Mouse (Mus musculus) olfactory bulb, adult 2 months (tissue): ENCODE data around the gene Trim28. TPM values are rescaled to one million over a fixed set of nuclear protein-coding genes. Genes with fewer than 3 reads are reported as not detected.

Source experiments
- H3K27ac ChIP-seq: fragments of 200-500 bp; 2 replicates; pipeline ENCODE4 v1.5.1; 2012; ENCODE audit warnings: low read depth, low read length; ENCODE audit not compliant: insufficient read depth
- H3K4me1 ChIP-seq: fragments of 200-500 bp; 2 replicates; pipeline ENCODE4 v1.6.1; 2012; ENCODE audit warnings: low read length; ENCODE audit not compliant: control insufficient read depth, insufficient read depth
- H3K4me3 ChIP-seq: fragments of 200-500 bp; 2 replicates; pipeline ENCODE4 v1.5.1; 2012; ENCODE audit warnings: mild to moderate bottlenecking, low read depth, low read length, moderate library complexity; ENCODE audit not compliant: insufficient read depth
- CTCF ChIP-seq: fragments of 200-500 bp; IDR thresholded peaks from 2 replicates; pipeline ENCODE4 v1.5.1; 2012; ENCODE audit warnings: low read depth, mild to moderate bottlenecking, low read length, moderate library complexity; ENCODE audit not compliant: insufficient read depth
- POLR2A ChIP-seq: fragments of 200-500 bp; IDR thresholded peaks from 2 replicates; pipeline ENCODE4 v1.6.1; 2012; ENCODE audit warnings: mild to moderate bottlenecking, low read depth, low read length, moderate library complexity; ENCODE audit not compliant: insufficient read depth
- WGBS: fragments of 180-500 bp; shearing (Covaris S2); methylation state at CpG from one replicate; pipeline ENCODE4 v1.1.7; 2018; 5-methylcytosine and 5-hydroxymethylcytosine counted together
- polyA plus RNA-seq: library from polyadenylated mRNA; stranded (reverse); fragments of >200 nt; gene quantifications from 2 replicates; pipeline ENCODE4 v1.2.4, GENCODE M21; 2012; ENCODE audit warnings: low replicate concordance; ENCODE audit not compliant: missing spikeins, insufficient read depth, insufficient read length

Gene Trim28
- polyA plus RNA-seq, 1 experiment = not detected

- H3K4me3 ChIP-seq = no peak overlapping the region
- 68% methylated on average over 17 of the region's 17 CpGs for WGBS
- TF ChIP-seq CTCF (no peak), POLR2A (no peak)
- peaks cover 17% of the 10 kb centered on the region for H3K4me1 ChIP-seq
- H3K27ac ChIP-seq = no peak overlapping the region
These were observed 36.4 kb downstream of the Trim28 start for GRCm38 (mm10) chr7:13035211-13035855.

GRCm38 (mm10) chr7:13036806-13037205, 37.9 kb downstream of the Trim28 start:
- TF ChIP-seq CTCF (no peak), POLR2A (no peak)
- WGBS = 38% methylated on average over 4 of the region's 4 CpGs
- Histone ChIP-seq H3K4me1 (peaks cover 17% of the 10 kb centered on the region), H3K27ac (peak overlapping the region; percentile 60; the same call in 1 of the 2 replicates), H3K4me3 (peak overlapping the region; percentile 80)

- under 1% methylated on average over 31 of the region's 33 CpGs for WGBS
- TF ChIP-seq POLR2A (no peak), CTCF (no peak)
- H3K27ac ChIP-seq = peak overlapping the region; percentile 60
- H3K4me3 ChIP-seq = peak overlapping the region; percentile 80
- H3K4me1 ChIP-seq = peaks cover 17% of the 10 kb centered on the region
These were observed 38.5 kb downstream of the Trim28 start for GRCm38 (mm10) chr7:13037366-13037765.

GRCm38 (mm10) chr7:13037901-13038555, 39.1 kb downstream of the Trim28 start, which contains the start of gene Ube2m:
Ube2m (minus strand) TSS chr7:13038275.
- TF ChIP-seq POLR2A = peak; percentile 96
- no peak for TF ChIP-seq CTCF
- WGBS = 1% methylated on average over 65 of the region's 65 CpGs
- Histone ChIP-seq H3K4me3 (peak within 1 kb of the TSS; percentile 80), H3K4me1 (peaks cover 17% of the 10 kb centered on the region), H3K27ac (peak within 1 kb of the TSS; percentile 98)

- no peak for TF ChIP-seq POLR2A
- Histone ChIP-seq H3K27ac (peak overlapping the region; percentile 87), H3K4me3 (peak overlapping the region; percentile 80), H3K4me1 (peaks cover 23% of the 10 kb centered on the region)
- 11% methylated on average over 15 of the region's 15 CpGs for WGBS
These were observed 39.8 kb downstream of the Trim28 start for GRCm38 (mm10) chr7:13038621-13039169.

- peak overlapping the region; percentile 80; the same call in 1 of the 2 replicates for H3K4me3 ChIP-seq
- H3K4me1 ChIP-seq = peaks cover 26% of the 10 kb centered on the region
- TF ChIP-seq POLR2A (no peak), CTCF (no peak)
- 54% methylated on average over 1 of the region's 1 CpGs for WGBS
- no peak overlapping the region for H3K27ac ChIP-seq
These were observed 40.3 kb downstream of the Trim28 start for GRCm38 (mm10) chr7:13039181-13039580.

- H3K27ac ChIP-seq = no peak overlapping the region
- no peak overlapping the region for H3K4me3 ChIP-seq
- TF ChIP-seq CTCF = no peak
- TF ChIP-seq POLR2A = no peak
- 84% methylated on average over 1 of the region's 1 CpGs for WGBS
- peaks cover 19% of the 10 kb centered on the region for H3K4me1 ChIP-seq
These were observed 42.3 kb downstream of the Trim28 start for GRCm38 (mm10) chr7:13041256-13041655.

- TF ChIP-seq POLR2A = no peak
- no peak for TF ChIP-seq CTCF
- no peak overlapping the region for H3K27ac ChIP-seq
- peaks cover 19% of the 10 kb centered on the region for H3K4me1 ChIP-seq
- H3K4me3 ChIP-seq = no peak overlapping the region
- WGBS = 85% methylated on average over 6 of the region's 6 CpGs
These were observed 43.6 kb downstream of the Trim28 start for GRCm38 (mm10) chr7:13042511-13042910.

- peaks cover 19% of the 10 kb centered on the region for H3K4me1 ChIP-seq
- no peak overlapping the region for H3K27ac ChIP-seq
- TF ChIP-seq POLR2A (no peak), CTCF (no peak)
- WGBS = 71% methylated on average over 16 of the region's 16 CpGs
- H3K4me3 ChIP-seq = peak overlapping the region; percentile 49; the same call in 1 of the 2 replicates
These were observed 44.2 kb downstream of the Trim28 start for GRCm38 (mm10) chr7:13043120-13043444.
